In genomic region chr17:80998958-80999357, GRCm38 (mm10) we compare ENCODE assay signal across 17 mouse cellular contexts.
"Had no signal": no experiment of that assay in that cellular context is flagged by ENCODE, and none has a peak within 500 bp of the region (broad histone marks: within the 10 kb centered on the region; RNA-seq: fewer than 3 reads in every experiment).

No protein-coding gene starts in this region.

- H3K9ac ChIP-seq: limb, embryonic 15.5 days; liver, embryonic 14.5 days; liver, postnatal 0 days; stomach, embryonic 15.5 days had no signal

- ATAC-seq: intestine, postnatal 0 days; liver, postnatal 0 days had no signal

- H3K4me3 ChIP-seq: layer of hippocampus, adult 2 months; limb, embryonic 15.5 days; stomach, embryonic 15.5 days had no signal

- H3K9me3 ChIP-seq: limb, embryonic 15.5 days; stomach, embryonic 15.5 days had no signal

- DNase-seq: kidney, adult 2 months; kidney, postnatal 25 days; layer of hippocampus, adult 9-11 months; liver, postnatal 0 days; right cerebral cortex, postnatal 14 days; right cerebral cortex, postnatal 4 days; spleen, adult 18-20 months; thymus, adult 18-20 months; thymus, postnatal 36 days had no signal

- H3K27ac ChIP-seq: kidney, postnatal 0 days; layer of hippocampus, adult 2 months; limb, embryonic 15.5 days; liver, embryonic 14.5 days; macrophage; stomach, embryonic 15.5 days had no signal

- H3K27me3 ChIP-seq: limb, embryonic 15.5 days; stomach, embryonic 15.5 days had no signal

- H3K4me1 ChIP-seq: stomach, embryonic 15.5 days had no signal

- H3K4me2 ChIP-seq: limb, embryonic 15.5 days; liver, embryonic 11.5 days; stomach, embryonic 15.5 days had no signal

- H3K36me3 ChIP-seq: limb, embryonic 15.5 days; stomach, embryonic 15.5 days had no signal
